Mouse (Mus musculus): ENCODE data around the gene Bbc3.

DNA sequence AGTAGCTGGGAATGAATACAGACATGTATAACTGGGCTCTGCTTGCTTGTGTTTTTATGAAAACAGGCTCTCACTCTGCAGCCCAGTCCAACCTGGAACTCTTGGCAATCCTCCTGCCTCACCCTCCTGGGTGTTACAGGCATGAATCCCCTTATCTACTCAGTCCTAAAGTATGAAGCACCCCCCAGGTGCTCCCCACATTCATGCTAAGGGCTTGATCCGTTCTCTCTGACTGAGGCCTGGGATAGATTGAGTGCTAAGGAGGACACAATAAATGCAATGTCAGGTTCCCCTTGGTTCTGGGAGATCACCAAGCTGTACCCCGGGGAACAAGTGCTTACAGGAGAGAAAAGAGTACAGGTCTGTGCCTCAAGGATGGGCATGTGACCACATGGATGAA lies 10.6 kb upstream of the Bbc3 start:
- TF ChIP-seq MAFK (IDR thresholded peaks at IDR 0.05; ENCODE audit: insufficient read depth, low read depth, low read length) (no peak), ZNF384 (IDR thresholded peaks at IDR 0.05; ENCODE audit: low read depth, low read length) (no peak), ZC3H11A (IDR thresholded peaks at IDR 0.05; ENCODE audit: borderline replicate concordance, low read depth, low read length) (no peak), HCFC1 (IDR thresholded peaks at IDR 0.05; ENCODE audit: borderline replicate concordance, insufficient read depth, low read length) (no peak), CHD2 (IDR thresholded peaks at IDR 0.05; ENCODE audit: low read depth, low read length) (no peak)

Measured in ES-E14 (cell line).